Mouse (Mus musculus): Measurements from ENCODE around the gene Kif12.
A peak's percentile ranks its signal among the peaks of the same experiment; 100 is the strongest.

The Kif12 gene

GRCm38 (mm10) chr4:63156726-63157634 lies 15.0 kb downstream of the Kif12 start:
- DNase-seq: no peak

- DNase-seq: no peak
These were observed 16.3 kb downstream of the Kif12 start for GRCm38 (mm10) chr4:63155596-63155995.

- no peak for DNase-seq
These were observed 17.2 kb downstream of the Kif12 start, which contains the start of gene Ambp for GRCm38 (mm10) chr4:63154699-63155098. Gene Ambp, minus strand, starts transcription at chr4:63154799.

GRCm38 (mm10) chr4:63154028-63154427 lies 17.9 kb downstream of the Kif12 start:
- DNase-seq: no peak

- DNase-seq: no peak
These were observed 20.8 kb downstream of the Kif12 start for GRCm38 (mm10) chr4:63151127-63151526.

- no peak for DNase-seq
These were observed 24.7 kb downstream of the Kif12 start for GRCm38 (mm10) chr4:63147268-63147667.

GRCm38 (mm10) chr4:63129891-63130624 lies 41.9 kb downstream of the Kif12 start:
- DNase-seq: peak; percentile 2

- DNase-seq: no peak
These were observed 47.0 kb downstream of the Kif12 start for GRCm38 (mm10) chr4:63124861-63125466.

GRCm38 (mm10) chr4:63118639-63119437 lies 53.1 kb downstream of the Kif12 start:
- DNase-seq: peak; percentile 59

All from cerebellum, adult 9-10 months (tissue).